Mouse (Mus musculus) adrenal gland, adult (tissue): Measurements from ENCODE around the gene Tmed9.
"Not testable (repeated sequence)": the region's sequence is repeated elsewhere in the genome, so short reads cannot be mapped to it uniquely, and the experiment has no call there.

ENCODE experiments used
- DNase-seq, 2 experiments: peaks; one replicate each; pipeline ENCODE4 v3.0.0; 2022 to 2023; ENCODE audit warnings: low spot score in 1 of 2; ENCODE audit not compliant: inconsistent age in 2 of 2

The Tmed9 gene

GRCm38 (mm10) chr13:55567001-55567400 is 6.5 kb upstream of the Tmed9 start:
- DNase-seq, result peak in 1 of 2 experiments; percentile 28

GRCm38 (mm10) chr13:55567949-55568348 is 5.6 kb upstream of the Tmed9 start:
- DNase-seq, result no peak

GRCm38 (mm10) chr13:55568524-55568923 is 5.0 kb upstream of the Tmed9 start:
- not testable (repeated sequence) for DNase-seq

GRCm38 (mm10) chr13:55569726-55570285 is 3.7 kb upstream of the Tmed9 start:
- DNase-seq, result peak; percentile 31 to 58

- DNase-seq, result peak; percentile 51 to 78
Measured at GRCm38 (mm10) chr13:55570286-55570973, 3.1 kb upstream of the Tmed9 start.

- peak; percentile 94 to 99 for DNase-seq
Measured at GRCm38 (mm10) chr13:55571027-55571751, 2.3 kb upstream of the Tmed9 start, which contains the start of gene Fam193b. Gene Fam193b, minus strand, starts transcription at chr13:55571120.

- peak in 1 of 2 experiments; percentile 29 for DNase-seq
Measured at GRCm38 (mm10) chr13:55571977-55572376, 1.6 kb upstream of the Tmed9 start.

- no peak for DNase-seq
Measured at GRCm38 (mm10) chr13:55574321-55574720, 789 bp downstream of the Tmed9 start.

GRCm38 (mm10) chr13:55575932-55576331 is 2.4 kb downstream of the Tmed9 start:
- DNase-seq, result no peak

GRCm38 (mm10) chr13:55576872-55577271 is 3.3 kb downstream of the Tmed9 start:
- not testable (repeated sequence) for DNase-seq

GRCm38 (mm10) chr13:55578086-55578485 is 4.6 kb downstream of the Tmed9 start:
- DNase-seq, result no peak

GRCm38 (mm10) chr13:55591961-55592490 is 18.5 kb downstream of the Tmed9 start:
- DNase-seq, result peak in 1 of 2 experiments; percentile 31

- DNase-seq, result peak; percentile 97 to 98
Measured at GRCm38 (mm10) chr13:55592512-55593253, 19.2 kb downstream of the Tmed9 start.

GRCm38 (mm10) chr13:55593254-55593747 is 19.8 kb downstream of the Tmed9 start:
- DNase-seq, result no peak

- DNase-seq, result peak; percentile 64 to 80
Measured at GRCm38 (mm10) chr13:55595375-55595774, 21.8 kb downstream of the Tmed9 start.

GRCm38 (mm10) chr13:55596802-55597201 is 23.3 kb downstream of the Tmed9 start:
- DNase-seq, result no peak

- peak; percentile 89 to 96 for DNase-seq
Measured at GRCm38 (mm10) chr13:55599566-55600540, 26.3 kb downstream of the Tmed9 start, which contains the start of gene B4galt7. Gene B4galt7, plus strand, starts transcription at chr13:55599896.

- DNase-seq, result peak in 1 of 2 experiments; percentile 53
Measured at GRCm38 (mm10) chr13:55600657-55601056, 27.1 kb downstream of the Tmed9 start.

GRCm38 (mm10) chr13:55601611-55602010 is 28.1 kb downstream of the Tmed9 start:
- DNase-seq, result peak; percentile 68 to 93
